Mouse (Mus musculus) spleen, adult 2 months (tissue): ENCODE measurements at regions not wholly inside any gene's neighbourhood (a gene's known extent, or its start where the extent isn't known, plus 50 kb on each side); places are given as distances from the start of the nearest gene placed in this dataset.

ENCODE experiments used
- CTCF ChIP-seq: fragments of 200-500 bp; IDR thresholded peaks from 2 replicates; pipeline ENCODE4 v1.5.1; 2011; ENCODE audit warnings: mild to moderate bottlenecking, inconsistent platforms; ENCODE audit not compliant: insufficient read depth, insufficient read length, insufficient replicate concordance; ENCODE audit errors: extremely low read depth
- POLR2A ChIP-seq: fragments of 200-500 bp; IDR thresholded peaks from 2 replicates; pipeline ENCODE4 v1.6.1; 2011; ENCODE audit warnings: low read depth, low read length, inconsistent platforms

DNA sequence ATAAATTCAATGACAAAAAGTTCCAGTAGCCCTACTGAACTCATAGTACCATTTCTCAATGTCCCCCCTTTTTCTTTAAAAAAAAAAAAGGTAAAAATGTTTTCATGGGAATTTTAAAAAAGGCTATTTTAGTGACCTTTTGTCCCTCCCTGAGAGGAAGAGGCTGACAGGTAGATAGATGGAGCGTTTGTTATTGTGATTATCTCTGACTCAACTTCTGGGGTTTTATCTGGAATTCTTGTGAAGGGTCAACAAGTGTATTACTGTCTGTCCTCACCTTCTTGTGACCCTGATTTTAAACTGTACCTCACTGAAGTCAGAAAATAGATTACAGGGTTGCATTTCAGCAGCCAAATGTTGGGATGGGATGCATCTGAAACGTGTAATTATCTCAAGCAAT, 179.3 kb upstream of the BC052040 start:
- TF ChIP-seq CTCF (no peak), POLR2A (no peak)
